Mouse (Mus musculus): ENCODE results near the gene Esr1.

DNA sequence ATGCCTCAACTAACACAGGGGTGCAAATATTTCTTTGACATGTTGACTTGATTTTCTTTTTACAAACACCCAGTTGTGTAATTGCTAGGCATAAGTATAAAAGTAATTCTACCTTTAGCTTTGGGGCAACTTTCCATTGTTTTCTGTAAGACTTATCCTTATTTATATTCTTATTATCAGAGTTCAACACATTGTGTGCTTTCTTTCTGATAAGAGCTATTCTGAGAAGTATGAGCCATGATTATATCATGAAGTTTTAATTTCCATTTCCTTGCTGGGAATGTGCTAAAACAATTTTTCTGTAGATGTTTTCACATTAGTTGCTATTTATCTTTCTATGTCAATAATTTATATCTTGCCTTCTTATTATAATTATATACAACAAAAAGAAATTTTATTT, 17.9 kb downstream of the Esr1 start:
- TF ChIP-seq CTCF (IDR thresholded peaks at IDR 0.05; ENCODE audit: control insufficient read depth, insufficient read depth, insufficient read length) = no peak
- TF ChIP-seq USF1 (IDR thresholded peaks at IDR 0.05; ENCODE audit: low read depth) = no peak
- TF ChIP-seq FOSL1 (IDR thresholded peaks at IDR 0.05; ENCODE audit: insufficient read depth, low read length, poor library complexity, severe bottlenecking) = no peak
- TF ChIP-seq CEBPB (IDR thresholded peaks at IDR 0.05; ENCODE audit: low read depth) = no peak
- no peak for TF ChIP-seq MAX (IDR thresholded peaks at IDR 0.05)
